ENCODE assay signal across 30 mouse cellular contexts in the genomic region with DNA sequence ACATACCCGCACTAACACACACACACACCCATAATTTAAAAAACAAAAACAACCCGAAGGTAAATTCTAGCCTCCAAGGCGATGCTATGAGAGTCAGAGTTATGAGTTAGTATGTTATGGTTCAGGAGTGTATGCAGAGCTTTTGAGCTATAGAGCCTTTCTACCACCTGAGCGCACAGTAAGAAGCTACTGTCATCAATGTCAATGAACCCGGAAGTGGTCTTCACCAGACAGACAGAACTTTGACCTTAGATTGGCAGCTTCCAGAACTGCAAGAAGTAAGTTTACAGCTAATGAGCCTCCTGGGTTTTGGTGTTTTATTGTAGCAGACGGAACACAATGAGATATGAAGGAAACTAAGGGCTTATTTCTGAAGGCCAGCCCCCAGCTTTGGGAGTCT. TPM values are rescaled to one million over a fixed set of nuclear protein-coding genes. Genes with fewer than 3 reads are reported as not detected.
"Had no signal": no experiment of that assay in that cellular context is flagged by ENCODE, and none has a peak within 500 bp of the region (broad histone marks: within the 10 kb centered on the region; RNA-seq: fewer than 3 reads in every experiment).

No protein-coding gene starts in this region.

- ATAC-seq: liver, embryonic 12.5 days; liver, postnatal 0 days; lung, postnatal 0 days; midbrain, embryonic 13.5 days; midbrain, embryonic 16.5 days had no signal

- H3K4me1 ChIP-seq: liver, embryonic 12.5 days; liver, embryonic 13.5 days; liver, embryonic 15.5 days had no signal

- DNase-seq: left cerebral cortex, postnatal 4 days; liver; liver, embryonic 13.5 days; liver, postnatal 0 days; lung, adult 18-20 months; lung, adult 2 months; lung, embryonic 14.5 days; lung, postnatal 10 days; lung, postnatal 14 days; lung, postnatal 36 days; lung, postnatal 4 days; midbrain, embryonic 14.5 days had no signal

- H3K9ac ChIP-seq: limb, embryonic 12.5 days; limb, embryonic 13.5 days; limb, embryonic 15.5 days; liver, embryonic 12.5 days; liver, embryonic 13.5 days; liver, embryonic 14.5 days; liver, embryonic 15.5 days; liver, postnatal 0 days; lung, embryonic 14.5 days; lung, embryonic 15.5 days; midbrain, embryonic 12.5 days; midbrain, embryonic 13.5 days had no signal

- H3K9me3 ChIP-seq: limb, embryonic 10.5 days; limb, embryonic 12.5 days; limb, embryonic 13.5 days; limb, embryonic 15.5 days; liver, embryonic 12.5 days; liver, embryonic 13.5 days; liver, embryonic 15.5 days; lung, embryonic 15.5 days; megakaryocyte, embryonic 14.5 days; midbrain, embryonic 10.5 days; midbrain, embryonic 12.5 days; midbrain, embryonic 13.5 days had no signal

- H3K4me2 ChIP-seq: limb, embryonic 12.5 days; limb, embryonic 13.5 days; limb, embryonic 15.5 days; liver, embryonic 11.5 days; liver, embryonic 12.5 days; liver, embryonic 13.5 days; liver, embryonic 15.5 days; lung, embryonic 14.5 days; lung, embryonic 15.5 days; midbrain, embryonic 11.5 days; midbrain, embryonic 12.5 days; midbrain, embryonic 13.5 days had no signal

- H3K27me3 ChIP-seq: limb, embryonic 12.5 days; limb, embryonic 13.5 days; limb, embryonic 15.5 days; liver, embryonic 15.5 days; midbrain, embryonic 12.5 days; midbrain, embryonic 13.5 days had no signal

- H3K27ac ChIP-seq: limb, embryonic 10.5 days; limb, embryonic 12.5 days; limb, embryonic 13.5 days; limb, embryonic 15.5 days; liver, embryonic 12.5 days; liver, embryonic 13.5 days; liver, embryonic 14.5 days; liver, embryonic 15.5 days; lung, embryonic 15.5 days; macrophage; midbrain, embryonic 10.5 days; midbrain, embryonic 12.5 days; midbrain, embryonic 13.5 days had no signal

- H3K4me3 ChIP-seq: limb, embryonic 10.5 days; limb, embryonic 12.5 days; limb, embryonic 13.5 days; limb, embryonic 15.5 days; liver, embryonic 12.5 days; liver, embryonic 13.5 days; liver, embryonic 15.5 days; lung, embryonic 15.5 days; midbrain, embryonic 10.5 days; midbrain, embryonic 12.5 days; midbrain, embryonic 13.5 days; myocyte had no signal

- H3K36me3 ChIP-seq: limb, embryonic 10.5 days; limb, embryonic 12.5 days; limb, embryonic 13.5 days; limb, embryonic 15.5 days; liver, embryonic 12.5 days; liver, embryonic 13.5 days; liver, embryonic 15.5 days; lung, embryonic 15.5 days; midbrain, embryonic 10.5 days; midbrain, embryonic 12.5 days; midbrain, embryonic 13.5 days had no signal

RNA-seq across cellular contexts. Expression of a gene that starts 55.8 kb away (rescaled TPM):
- polyA plus RNA-seq: macrophage had no signal
